Mouse (Mus musculus): ENCODE results near the gene Zfp57.
"Not testable (repeated sequence)": the region's sequence is repeated elsewhere in the genome, so short reads cannot be mapped to it uniquely, and the experiment has no call there.

The Zfp57 gene

GRCm38 (mm10) chr17:36997033-36997735 is 3.8 kb upstream of the Zfp57 start:
- peak; percentile 91 for DNase-seq

DNA sequence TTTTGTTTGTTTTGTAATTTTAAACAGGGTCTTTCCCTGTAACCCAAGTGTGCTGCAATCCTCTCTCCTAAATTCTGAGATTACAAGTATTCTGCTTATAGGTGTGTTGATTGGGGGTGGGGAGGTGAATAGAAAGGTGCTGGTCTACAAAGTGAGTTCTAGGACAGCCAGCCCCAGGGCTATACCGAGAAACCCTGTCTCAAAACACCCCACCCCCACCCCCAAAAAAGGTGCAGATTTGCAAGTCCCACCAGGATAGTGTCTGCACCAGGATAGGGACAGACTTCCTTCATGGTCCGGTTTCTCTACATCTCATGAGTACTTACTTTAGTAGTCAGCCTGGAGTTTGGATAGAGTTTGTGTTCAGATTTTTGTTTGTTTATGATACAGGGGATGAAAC is 2.5 kb upstream of the Zfp57 start:
- DNase-seq, result no peak

DNA sequence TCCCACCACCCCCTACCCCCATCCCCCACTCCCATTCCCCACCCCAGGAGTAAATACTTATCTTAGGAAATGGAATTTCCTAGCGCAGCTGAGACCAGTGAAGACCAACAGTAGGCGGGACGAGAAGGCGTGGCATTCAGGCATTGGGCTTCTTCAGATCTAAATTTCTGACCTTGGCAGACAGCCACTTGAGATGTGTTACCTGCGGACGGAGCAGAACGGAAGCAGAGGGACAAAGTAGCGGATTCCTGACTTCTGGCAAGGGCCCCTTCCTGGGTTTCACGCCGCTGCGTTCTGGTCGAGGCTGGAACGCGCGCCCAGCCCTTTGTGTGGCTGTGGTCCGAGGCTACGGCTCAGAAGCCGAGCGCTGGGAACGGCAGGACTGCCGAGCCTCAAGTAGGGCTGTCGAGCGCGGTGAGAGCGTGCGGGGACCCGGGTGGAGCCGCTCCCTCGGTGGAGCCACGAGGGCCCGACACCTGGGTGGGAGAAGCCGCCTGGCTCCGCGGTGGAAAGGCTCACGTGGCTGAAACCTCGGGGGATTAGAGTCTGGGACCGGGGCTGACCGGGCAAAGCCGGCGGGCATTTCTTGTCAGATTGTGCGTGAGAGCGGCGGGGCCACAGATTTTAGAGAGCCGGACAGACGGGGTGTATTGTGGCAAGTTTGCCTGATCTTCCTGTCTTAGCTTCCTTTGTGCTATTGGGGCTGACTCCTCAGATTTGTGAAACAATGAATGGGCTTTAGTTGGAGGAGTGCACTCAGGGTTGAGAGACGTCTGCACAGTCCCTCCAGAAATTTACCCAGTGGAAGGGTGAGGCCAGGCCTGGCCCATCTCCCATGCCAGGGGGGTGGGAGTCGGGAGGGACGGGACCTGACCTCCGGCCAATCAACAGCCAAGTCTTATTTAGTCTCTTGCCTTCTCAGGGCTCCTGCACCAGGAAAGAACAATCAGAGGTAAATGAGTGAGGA is 1.7 kb downstream of the Zfp57 start:
- DNase-seq, result peak; percentile 96

GRCm38 (mm10) chr17:37003366-37003765 is 2.4 kb downstream of the Zfp57 start:
- DNase-seq, result no peak

DNA sequence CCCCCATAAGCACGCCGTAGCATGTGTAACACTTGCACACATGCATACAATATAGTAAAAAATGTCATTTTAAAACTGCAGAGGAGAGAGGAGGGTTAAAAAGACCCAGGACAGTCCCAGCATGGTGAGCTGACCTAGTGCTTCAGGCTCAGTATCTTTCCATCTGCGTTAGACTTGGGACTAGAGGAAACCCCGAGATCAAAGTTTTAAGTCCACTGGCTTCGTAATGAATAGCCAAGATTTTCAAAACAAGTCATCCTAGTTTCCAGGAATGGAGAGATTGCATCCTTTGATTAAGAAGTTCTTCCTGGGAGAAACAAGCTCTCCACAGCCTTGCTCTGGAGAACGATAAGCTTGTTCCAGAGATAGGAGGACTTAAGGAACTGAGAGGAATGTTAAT is 7.2 kb downstream of the Zfp57 start:
- no peak for DNase-seq

DNA sequence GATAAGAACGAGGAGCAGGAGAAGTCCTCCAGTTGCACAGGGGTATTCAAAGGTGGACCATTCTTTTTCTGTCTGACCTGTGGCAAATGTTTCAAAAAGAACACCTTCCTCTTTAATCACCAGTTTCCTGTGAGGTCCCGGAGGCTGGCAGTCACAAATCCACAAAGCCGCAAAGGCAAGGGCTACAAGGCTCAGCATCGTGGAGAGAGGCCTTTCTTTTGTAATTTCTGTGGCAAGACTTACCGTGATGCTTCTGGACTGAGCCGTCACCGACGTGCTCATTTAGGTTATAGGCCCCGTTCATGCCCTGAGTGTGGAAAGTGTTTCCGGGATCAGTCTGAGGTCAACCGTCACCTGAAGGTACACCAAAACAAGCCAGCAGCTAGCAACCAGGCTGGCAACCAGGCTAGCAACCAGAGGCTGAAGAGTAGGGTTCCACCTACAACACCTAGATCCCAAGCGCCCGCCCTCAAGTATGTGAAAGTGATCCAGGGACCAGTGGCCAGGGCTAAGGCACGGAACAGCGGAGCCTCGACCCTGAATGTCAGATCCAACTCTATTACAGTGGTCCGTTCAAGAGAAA is 8.6 kb downstream of the Zfp57 start:
- no peak for DNase-seq

GRCm38 (mm10) chr17:37011719-37012118 is 10.8 kb downstream of the Zfp57 start:
- no peak for DNase-seq

GRCm38 (mm10) chr17:37012141-37012540 is 11.2 kb downstream of the Zfp57 start:
- no peak for DNase-seq

GRCm38 (mm10) chr17:37016333-37016732 is 15.4 kb downstream of the Zfp57 start:
- DNase-seq, result no peak

DNA sequence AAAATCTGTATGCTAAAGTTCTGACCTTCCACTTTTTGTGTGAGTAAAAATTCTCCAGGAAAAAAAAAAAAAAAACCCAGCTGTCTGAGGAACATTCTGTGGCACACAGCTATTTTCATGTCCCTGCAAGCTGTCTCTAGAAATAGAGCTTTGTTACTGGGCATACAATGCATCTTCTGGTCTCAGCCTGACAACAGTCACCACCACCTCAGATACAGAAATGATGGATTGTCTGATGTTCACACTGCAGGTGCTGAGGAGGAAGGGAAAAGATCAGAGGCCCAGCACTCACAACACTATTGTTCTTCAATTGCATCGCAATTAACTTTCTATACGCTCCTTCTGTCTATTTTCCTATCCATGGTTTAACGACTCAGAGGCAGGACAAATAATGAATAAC is 17.4 kb downstream of the Zfp57 start:
- no peak for DNase-seq

DNA sequence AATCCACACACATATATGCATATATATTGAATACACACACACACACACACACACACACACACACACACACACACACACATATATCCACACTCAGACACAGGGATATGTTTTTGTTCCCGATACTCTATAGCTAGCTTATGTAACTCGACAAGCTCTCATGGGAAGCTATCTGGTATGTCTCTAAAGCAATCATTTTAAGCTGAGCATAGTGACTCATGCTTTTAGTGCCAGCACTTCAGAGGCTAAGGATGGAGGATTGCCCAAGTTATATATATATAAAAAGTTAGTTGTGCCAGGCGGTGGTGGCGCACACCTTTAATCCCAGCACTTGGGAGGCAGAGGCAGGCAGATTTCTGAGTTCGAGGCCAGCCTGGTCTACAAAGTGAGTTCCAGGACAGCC is 18.3 kb downstream of the Zfp57 start:
- not testable (repeated sequence) for DNase-seq

DNA sequence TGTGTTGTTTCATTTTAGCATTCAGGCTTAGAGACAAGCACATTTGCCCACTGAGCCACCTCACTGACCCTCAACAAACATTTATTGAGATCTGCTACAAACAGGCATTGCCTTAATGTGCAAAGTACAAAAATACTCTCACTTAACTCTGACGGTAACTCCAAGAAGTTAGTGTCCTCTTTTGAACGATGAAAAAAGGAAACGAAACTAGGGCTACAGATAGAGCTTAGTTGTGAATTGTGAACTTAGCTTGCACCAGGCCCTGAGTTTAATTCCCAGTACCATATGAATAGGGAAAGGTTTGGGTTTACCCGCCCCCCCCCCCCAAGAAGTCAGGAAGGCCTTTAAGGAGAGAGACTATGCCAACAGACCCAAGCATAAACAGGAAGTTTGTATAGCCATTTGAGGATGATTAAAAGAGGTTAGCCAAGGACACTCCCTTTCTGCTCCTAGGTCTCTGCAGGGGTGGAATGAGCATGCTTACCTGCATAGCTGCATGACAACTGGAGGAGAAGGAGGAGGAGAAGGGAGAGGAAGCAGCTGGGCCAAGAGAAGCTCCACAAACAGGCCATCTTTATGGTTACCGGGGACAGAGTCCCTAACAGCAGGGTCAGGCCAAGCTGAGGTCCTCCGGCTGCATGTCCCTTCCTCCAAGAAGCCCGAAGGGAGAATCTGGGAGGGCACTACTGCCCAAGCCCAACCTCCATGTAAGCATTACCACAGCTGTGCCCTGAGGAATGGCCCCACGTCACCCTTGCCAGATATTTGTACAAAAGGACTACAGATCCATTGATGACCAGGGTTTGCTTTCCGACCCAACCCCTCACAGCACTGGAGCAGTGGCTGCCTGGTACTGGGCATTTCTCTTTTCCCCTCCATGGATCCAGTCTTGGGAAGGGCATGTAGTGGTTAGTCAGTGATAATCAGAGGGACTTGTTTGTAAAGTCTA is 21.9 kb downstream of the Zfp57 start, which contains the start of gene Mog:
Gene Mog, minus strand, starts transcription at position 771 of the 949 bp plus-strand sequence.
- no peak for DNase-seq

GRCm38 (mm10) chr17:37026425-37026824 is 25.5 kb downstream of the Zfp57 start:
- DNase-seq, result no peak

GRCm38 (mm10) chr17:37027486-37027885 is 26.5 kb downstream of the Zfp57 start:
- no peak for DNase-seq

DNA sequence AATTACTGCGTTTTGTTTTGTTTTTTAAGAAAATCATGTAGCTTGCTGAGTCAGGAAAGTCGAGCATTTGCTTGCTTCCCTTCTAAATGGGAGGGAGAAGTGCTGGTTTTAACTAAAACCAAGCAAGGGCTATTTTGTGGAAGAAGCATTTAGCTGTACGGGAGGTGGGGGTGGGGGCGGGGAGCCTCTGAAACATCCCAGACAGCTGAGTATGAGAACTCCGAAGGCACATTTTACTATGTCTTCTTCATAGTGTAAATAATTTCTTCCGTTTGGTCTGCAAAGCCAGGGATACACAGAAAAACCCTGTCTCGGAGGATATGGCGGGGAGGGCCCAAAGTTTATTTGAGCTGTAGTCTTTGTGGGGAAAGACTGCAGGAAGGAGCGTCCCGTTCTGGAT is 27.2 kb downstream of the Zfp57 start:
- no peak for DNase-seq

DNA sequence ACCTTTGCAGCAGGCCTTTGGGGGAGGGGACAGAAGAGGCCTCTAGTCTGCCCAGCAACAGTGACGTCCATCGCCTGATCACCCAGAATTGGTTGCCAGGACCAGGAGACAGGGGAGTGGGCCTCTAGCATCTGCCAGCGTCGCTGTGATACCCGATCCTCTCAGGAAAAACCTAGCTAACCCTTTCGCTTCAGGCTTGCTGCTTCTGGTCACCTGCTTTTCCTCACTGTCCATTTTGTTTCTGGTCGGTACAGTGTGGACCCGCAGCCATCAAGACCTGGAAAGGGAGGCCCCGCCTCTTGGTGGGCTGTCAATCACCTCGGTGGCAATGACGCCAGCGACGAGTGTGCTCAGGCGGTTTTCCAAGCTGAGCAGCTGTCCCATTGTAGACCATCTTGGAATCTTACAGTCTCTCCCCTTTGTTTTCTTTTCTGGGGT is 27.7 kb downstream of the Zfp57 start:
- peak; percentile 99 for DNase-seq

DNA sequence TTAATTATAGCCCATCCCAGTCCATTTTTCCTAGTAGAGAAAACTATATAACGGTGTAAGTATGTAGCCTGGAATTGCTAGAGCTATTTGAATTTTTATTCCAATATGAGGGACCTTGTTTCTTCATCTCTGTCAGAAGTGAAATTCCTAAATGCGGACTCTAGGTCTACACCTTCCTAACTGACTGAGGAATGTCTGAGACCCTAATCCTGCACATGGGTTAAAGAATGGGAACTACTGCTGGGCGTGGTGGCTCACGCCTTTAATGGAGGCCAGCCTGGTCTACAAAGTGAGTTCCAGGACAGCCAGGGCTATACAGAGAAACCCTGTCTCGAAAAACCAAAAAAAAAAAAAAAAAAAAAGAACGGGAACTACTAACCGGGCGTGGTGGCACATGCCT is 28.2 kb downstream of the Zfp57 start:
- DNase-seq, result no peak

GRCm38 (mm10) chr17:37039127-37039894 is 38.3 kb downstream of the Zfp57 start:
- no peak for DNase-seq

DNA sequence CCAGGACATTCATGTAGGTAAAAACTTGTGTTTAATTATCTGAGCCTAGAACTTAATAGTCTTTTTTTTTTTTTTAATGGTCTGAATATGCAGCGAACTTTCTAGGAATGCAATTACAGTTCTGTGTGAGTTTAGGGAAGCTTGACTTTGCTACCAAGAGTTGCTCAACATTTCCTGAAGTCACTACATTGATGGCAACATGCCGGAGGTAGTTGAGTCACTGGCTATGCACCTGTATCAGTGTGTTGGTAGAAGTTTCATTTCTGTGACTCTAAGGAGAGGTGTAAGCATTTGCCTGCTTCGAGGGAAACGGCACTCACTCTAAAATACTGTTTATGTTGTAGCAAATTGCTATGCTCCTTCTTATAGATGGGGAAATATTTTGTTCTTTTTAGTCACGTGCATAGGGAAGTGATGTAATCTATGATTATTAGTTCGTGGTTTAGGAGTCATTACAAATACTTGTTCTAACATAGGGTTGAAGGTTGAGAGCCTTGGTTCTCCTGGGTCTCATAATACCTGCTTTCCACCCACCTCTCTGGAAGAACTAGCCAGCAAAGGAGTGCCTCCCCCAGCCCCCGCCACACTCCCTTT is 43.8 kb downstream of the Zfp57 start:
- no peak for DNase-seq

- DNase-seq, result peak; percentile 99
Observed at GRCm38 (mm10) chr17:37045611-37046311, 44.8 kb downstream of the Zfp57 start, which contains the start of gene Gabbr1. Gene Gabbr1 (plus strand): TSS chr17:37045966.

All from heart, adult 11 months (tissue).